Mouse (Mus musculus) telencephalon, adult 2 months (tissue): Measurements from ENCODE around the gene Cdh4.

Source experiments
- DNase-seq: peaks from one replicate; pipeline ENCODE4 v3.0.0-alpha.2; 2011; ENCODE audit warnings: low read depth, low spot score

Cdh4 gene

GRCm38 (mm10) chr2:179929166-179929565, 486.9 kb downstream of the Cdh4 start:
- DNase-seq, result no peak

GRCm38 (mm10) chr2:179931741-179932140, 489.5 kb downstream of the Cdh4 start:
- no peak for DNase-seq

GRCm38 (mm10) chr2:179934165-179934564, 491.9 kb downstream of the Cdh4 start:
- no peak for DNase-seq

- DNase-seq, result no peak
Measured at GRCm38 (mm10) chr2:179937091-179937490, 494.9 kb downstream of the Cdh4 start.

GRCm38 (mm10) chr2:179941696-179942095, 499.5 kb downstream of the Cdh4 start:
- no peak for DNase-seq

GRCm38 (mm10) chr2:179945051-179945450, 502.8 kb downstream of the Cdh4 start:
- DNase-seq, result no peak

- DNase-seq, result no peak
Measured at GRCm38 (mm10) chr2:179946496-179946895, 504.3 kb downstream of the Cdh4 start.

- no peak for DNase-seq
Measured at GRCm38 (mm10) chr2:179947607-179948006, 505.4 kb downstream of the Cdh4 start.

GRCm38 (mm10) chr2:179948820-179949219, 506.6 kb downstream of the Cdh4 start:
- no peak for DNase-seq
